Mouse (Mus musculus) hematopoietic stem cell, adult 5-6 weeks (primary cell): ENCODE data around the gene Secisbp2. TPM values are rescaled to one million over a fixed set of nuclear protein-coding genes. Genes with fewer than 3 reads are reported as not detected.

Experiments used
- ATAC-seq, 2 experiments: fragments of 125-278 bp in 1 of 2; replicated peaks in 1 of 2; 2 replicates each; pipeline ENCODE4 v1.8.0; 2016 to 2017; ENCODE audit warnings: inconsistent platforms in 2 of 2, mild to moderate bottlenecking in 2 of 2, moderate number of reproducible peaks in 2 of 2, low read depth in 1 of 2, moderate TSS enrichment in 1 of 2; ENCODE audit not compliant: low FRiP score in 2 of 2, poor library complexity in 2 of 2, severe bottlenecking in 2 of 2, insufficient read depth in 1 of 2, low TSS enrichment in 1 of 2
- total RNA-seq: library from RNA; stranded (forward); fragments of 172-1452, 232-1000 nt; gene quantifications from 2 replicates; pipeline ENCODE4 v1.2.3, GENCODE M21; 2017

Gene Secisbp2
- total RNA-seq = 29.4 and 35.8 TPM in 2 replicates

- peak; percentile 86 to 93 for ATAC-seq
These were observed at the start of gene Secisbp2 for GRCm38 (mm10) chr13:51651408-51652064. Gene Secisbp2 (plus strand): TSS chr13:51651697.

- ATAC-seq = no peak
These were observed 48.7 kb upstream of the Secisbp2 start for GRCm38 (mm10) chr13:51602764-51603163.

- ATAC-seq = no peak
These were observed 48.1 kb upstream of the Secisbp2 start for GRCm38 (mm10) chr13:51603221-51603893.

GRCm38 (mm10) chr13:51603894-51604244, 47.6 kb upstream of the Secisbp2 start:
- no peak for ATAC-seq

- ATAC-seq = no peak
These were observed 42.3 kb upstream of the Secisbp2 start for GRCm38 (mm10) chr13:51609231-51609630.

- no peak for ATAC-seq
These were observed 40.4 kb upstream of the Secisbp2 start for GRCm38 (mm10) chr13:51611060-51611459.

GRCm38 (mm10) chr13:51611500-51611899, 40.0 kb upstream of the Secisbp2 start:
- no peak for ATAC-seq

GRCm38 (mm10) chr13:51615815-51616214, 35.7 kb upstream of the Secisbp2 start:
- peak in 1 of 2 experiments; percentile 17; a peak in 1 of 4 replicates for ATAC-seq

- ATAC-seq = peak in 1 of 2 experiments; percentile 42; a peak in 1 of 4 replicates
These were observed 35.0 kb upstream of the Secisbp2 start for GRCm38 (mm10) chr13:51616417-51617044.

- no peak for ATAC-seq
These were observed 34.2 kb upstream of the Secisbp2 start for GRCm38 (mm10) chr13:51617306-51617705.

GRCm38 (mm10) chr13:51617861-51618260, 33.6 kb upstream of the Secisbp2 start:
- no peak for ATAC-seq

- no peak for ATAC-seq
These were observed 32.9 kb upstream of the Secisbp2 start for GRCm38 (mm10) chr13:51618602-51619001.

- ATAC-seq = no peak
These were observed 28.9 kb upstream of the Secisbp2 start for GRCm38 (mm10) chr13:51622626-51623025.

GRCm38 (mm10) chr13:51623678-51624077, 27.8 kb upstream of the Secisbp2 start:
- ATAC-seq = no peak

GRCm38 (mm10) chr13:51628273-51628848, 23.1 kb upstream of the Secisbp2 start:
- no peak for ATAC-seq

- ATAC-seq = no peak
These were observed 20.0 kb upstream of the Secisbp2 start for GRCm38 (mm10) chr13:51631354-51631992.

- no peak for ATAC-seq
These were observed 18.8 kb upstream of the Secisbp2 start for GRCm38 (mm10) chr13:51632560-51633218.
